Mouse (Mus musculus): ENCODE data around the gene Sprr2a3. TPM values are rescaled to one million over a fixed set of nuclear protein-coding genes. Genes with fewer than 3 reads are reported as not detected.
A peak's percentile ranks its signal among the peaks of the same experiment; 100 is the strongest.
"Not testable (repeated sequence)": the region's sequence is repeated elsewhere in the genome, so short reads cannot be mapped to it uniquely, and the experiment has no call there.

Gene Sprr2a3
- polyA plus RNA-seq, 1 experiment from 2014 or later = 82.4 TPM

DNA sequence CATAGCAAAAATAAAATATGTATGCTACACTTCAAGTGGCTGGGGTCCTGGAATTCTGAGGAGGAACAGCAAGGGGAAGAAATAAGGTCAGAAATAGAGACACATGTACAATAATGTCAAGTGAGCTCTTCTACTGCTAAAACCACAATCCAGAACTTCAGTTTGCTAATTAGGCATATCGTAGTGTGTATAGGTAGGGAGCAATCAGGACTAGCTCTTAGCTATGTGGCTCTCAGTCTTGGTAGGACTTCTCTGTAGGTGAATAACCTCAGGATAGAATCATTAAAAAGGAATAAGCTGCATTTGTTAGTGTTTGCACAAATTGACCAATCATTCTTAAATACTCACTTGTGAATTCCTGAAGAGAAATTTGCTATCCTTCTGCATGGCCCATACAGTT lies 11.2 kb upstream of the Sprr2a3 start:
- not testable (repeated sequence) for H3K27ac ChIP-seq; H3K4me3 ChIP-seq (replicated peaks); H3K4me2 ChIP-seq; H3K4me1 ChIP-seq; H3K9me3 ChIP-seq; ATAC-seq (ENCODE audit: insufficient read depth, low FRiP score, low read depth); H3K36me3 ChIP-seq; H3K9ac ChIP-seq; H3K27me3 ChIP-seq (replicated peaks)
- WGBS = no CpG with 5 or more reads among the region's 1 CpGs

DNA sequence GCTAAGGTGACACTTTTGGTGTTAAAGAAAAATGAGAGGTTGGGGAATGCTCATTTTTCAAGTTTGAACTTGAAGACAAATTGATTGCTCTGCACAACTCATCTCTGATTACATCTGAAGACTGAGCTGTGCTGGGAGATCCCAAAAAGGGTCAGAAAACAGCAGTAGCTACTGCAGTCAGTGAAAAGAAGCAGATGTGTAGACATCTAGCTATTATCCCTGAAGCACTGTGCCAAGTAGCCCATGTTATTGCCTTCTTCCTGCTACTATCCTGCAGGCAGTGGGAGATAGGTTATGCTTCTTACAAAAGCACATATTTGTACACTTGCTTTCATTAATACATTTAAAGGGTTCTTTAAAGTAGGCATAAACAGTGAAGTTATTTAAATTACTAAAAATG lies 5.6 kb upstream of the Sprr2a3 start:
- not testable (repeated sequence) for H3K36me3 ChIP-seq; H3K9ac ChIP-seq; H3K27me3 ChIP-seq (replicated peaks); H3K9me3 ChIP-seq; H3K4me2 ChIP-seq; H3K4me3 ChIP-seq (replicated peaks); ATAC-seq (ENCODE audit: insufficient read depth, low FRiP score, low read depth); H3K4me1 ChIP-seq; H3K27ac ChIP-seq

DNA sequence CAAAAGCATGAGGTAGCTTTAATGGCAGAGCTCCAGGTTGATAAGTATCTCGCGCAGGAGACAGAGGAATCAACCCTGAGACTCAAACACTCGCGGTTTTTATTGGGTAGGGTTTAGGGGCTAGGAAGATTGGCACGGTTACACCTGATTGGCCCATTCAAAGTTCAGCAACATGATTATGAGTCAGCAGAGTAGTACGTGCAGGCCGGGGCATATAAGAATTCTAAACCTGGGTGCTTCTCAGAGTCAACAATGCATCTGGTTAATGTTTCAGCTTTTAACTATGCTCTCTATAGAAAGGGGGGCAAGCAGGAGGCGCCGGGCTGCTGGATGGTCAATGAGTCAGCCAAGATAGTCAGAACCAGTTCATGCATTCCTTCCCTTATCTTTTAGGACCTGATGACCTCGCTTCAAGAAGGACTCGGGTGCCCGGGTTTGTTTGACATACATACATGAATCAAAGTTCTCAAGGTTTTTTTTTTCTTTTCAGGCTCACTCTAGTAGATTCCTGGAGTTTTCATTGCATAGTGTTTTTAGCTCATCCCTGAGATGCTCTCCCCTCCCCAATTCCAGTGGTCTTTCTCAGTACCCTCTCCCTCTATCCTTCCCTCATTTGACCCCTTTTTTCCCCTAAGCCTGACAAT lies 4.1 kb upstream of the Sprr2a3 start:
- H3K27me3 ChIP-seq (replicated peaks); H3K9me3 ChIP-seq; H3K4me2 ChIP-seq; H3K4me3 ChIP-seq (replicated peaks); H3K27ac ChIP-seq; H3K4me1 ChIP-seq; H3K36me3 ChIP-seq; H3K9ac ChIP-seq: not testable (repeated sequence)
- ATAC-seq (ENCODE audit: insufficient read depth, low FRiP score, low read depth) = peak; percentile 78
- WGBS = 13% methylated on average over 5 of the region's 12 CpGs

DNA sequence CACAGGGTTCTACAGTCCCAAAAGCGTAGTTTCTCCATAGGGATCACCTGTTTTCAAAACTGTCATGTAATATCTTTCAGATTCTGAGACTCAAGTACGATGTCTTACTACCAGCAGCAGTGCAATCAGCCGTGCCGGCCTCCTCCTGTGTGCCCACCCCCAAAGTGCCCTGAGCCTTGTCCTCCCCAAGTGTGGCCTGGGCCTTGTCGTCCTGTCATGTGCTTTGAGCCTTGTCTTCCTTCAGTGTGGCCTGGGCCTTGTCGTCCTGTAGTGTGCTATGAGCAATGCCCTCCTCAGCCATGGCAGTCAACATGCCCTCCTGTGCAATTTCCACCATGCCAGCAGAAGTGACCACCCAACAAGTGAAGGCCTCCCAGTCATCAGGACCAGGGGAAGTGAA lies 3.3 kb downstream of the Sprr2a3 start:
- not testable (repeated sequence) for H3K27ac ChIP-seq; H3K36me3 ChIP-seq; ATAC-seq (ENCODE audit: insufficient read depth, low FRiP score, low read depth); H3K4me1 ChIP-seq; H3K27me3 ChIP-seq (replicated peaks); H3K4me3 ChIP-seq (replicated peaks); H3K4me2 ChIP-seq; H3K9ac ChIP-seq; H3K9me3 ChIP-seq
- 68% methylated on average over 4 of the region's 6 CpGs for WGBS

DNA sequence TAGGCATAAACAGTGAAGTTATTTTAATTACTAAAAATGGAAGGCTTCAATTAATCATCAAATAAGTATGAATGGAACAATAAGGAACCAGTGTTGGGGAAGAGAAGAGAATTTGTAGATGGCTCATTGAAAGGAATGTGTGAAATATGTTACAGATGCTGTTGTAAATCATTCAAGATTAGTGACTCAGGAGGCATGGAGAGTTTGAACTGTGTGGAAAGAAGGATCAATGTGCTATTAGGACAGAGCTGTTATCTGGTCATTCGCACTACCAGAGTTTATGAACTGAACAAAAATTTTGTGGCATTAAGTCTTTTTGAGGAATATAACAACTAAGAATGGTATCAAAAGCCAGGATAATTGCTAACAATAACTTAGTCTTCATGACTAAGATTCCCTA lies 22.2 kb downstream of the Sprr2a3 start:
- no peak for ATAC-seq (ENCODE audit: insufficient read depth, low FRiP score, low read depth)
- no peaks in the 10 kb centered on the region for H3K4me1 ChIP-seq
- no peak overlapping the region for H3K4me2 ChIP-seq

DNA sequence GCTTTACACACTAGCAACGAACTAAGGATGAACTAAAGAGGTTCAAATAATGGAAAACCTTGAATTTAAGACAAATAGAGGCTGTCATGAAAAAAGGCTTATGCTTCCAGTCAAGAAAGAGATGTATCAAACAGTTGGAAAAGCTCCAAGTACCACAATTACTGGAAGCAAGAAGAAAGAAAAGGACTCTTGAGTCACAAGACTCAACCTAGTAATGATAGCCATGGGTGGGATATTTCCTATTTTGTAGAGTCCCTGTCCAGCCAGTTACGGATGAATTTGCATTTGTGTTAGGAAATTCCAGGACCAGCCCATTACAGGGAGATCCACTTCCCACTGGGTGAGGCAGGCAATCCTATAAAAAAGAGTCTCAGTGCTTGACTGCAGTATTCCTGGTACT lies 31.1 kb downstream of the Sprr2a3 start, which contains the start of gene Sprr2b:
Sprr2b (plus strand) TSS at position 301 of the 400 bp plus-strand sequence.
- H3K4me2 ChIP-seq = no peak within 1 kb of the TSS
- H3K4me3 ChIP-seq (replicated peaks) = no peak within 1 kb of the TSS
- H3K9ac ChIP-seq = no peak within 1 kb of the TSS
- WGBS = 64% methylated on average over 2 of the region's 2 CpGs
- H3K27me3 ChIP-seq (replicated peaks) = no peaks in the 10 kb centered on the region
- H3K36me3 ChIP-seq = no peaks in the 10 kb centered on the region
- H3K27ac ChIP-seq = no peak within 1 kb of the TSS
- ATAC-seq (ENCODE audit: insufficient read depth, low FRiP score, low read depth) = no peak
- H3K9me3 ChIP-seq = no peaks in the 10 kb centered on the region
- H3K4me1 ChIP-seq = no peaks in the 10 kb centered on the region

More for the DNA sequence above, 22.2 kb downstream of the Sprr2a3 start:
- Histone ChIP-seq H3K9me3 (no peaks in the 10 kb centered on the region), H3K4me3 (replicated peaks) (no peak overlapping the region), H3K36me3 (no peaks in the 10 kb centered on the region), H3K27me3 (replicated peaks) (no peaks in the 10 kb centered on the region), H3K27ac (no peak overlapping the region), H3K9ac (no peak overlapping the region)
- 59% methylated on average over 1 of the region's 1 CpGs for WGBS

DNA sequence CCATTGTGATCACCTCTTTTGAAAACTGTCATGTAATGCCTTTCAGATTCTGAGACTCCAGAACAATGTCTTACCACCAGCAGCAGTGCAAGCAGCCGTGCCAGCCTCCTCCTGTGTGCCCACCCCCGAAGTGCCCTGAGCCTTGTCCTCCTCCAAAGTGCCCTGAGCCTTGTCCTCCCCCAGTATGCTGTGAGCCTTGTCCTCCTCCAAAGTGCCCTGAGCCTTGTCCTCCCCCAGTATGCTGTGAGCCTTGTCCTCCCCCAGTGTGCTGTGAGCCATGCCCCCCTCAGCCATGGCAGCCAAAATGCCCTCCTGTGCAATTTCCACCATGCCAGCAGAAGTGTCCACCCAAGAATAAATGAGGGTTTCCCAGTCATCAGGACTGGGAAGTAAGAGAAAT lies 32.2 kb downstream of the Sprr2a3 start:
- Histone ChIP-seq H3K4me2 (no peak overlapping the region), H3K9ac (no peak overlapping the region), H3K4me3 (replicated peaks) (no peak overlapping the region), H3K27ac (no peak overlapping the region), H3K27me3 (replicated peaks) (no peaks in the 10 kb centered on the region), H3K36me3 (no peaks in the 10 kb centered on the region), H3K4me1 (no peaks in the 10 kb centered on the region), H3K9me3 (no peaks in the 10 kb centered on the region)
- 83% methylated on average over 2 of the region's 2 CpGs for WGBS
- ATAC-seq (ENCODE audit: insufficient read depth, low FRiP score, low read depth) = no peak

DNA sequence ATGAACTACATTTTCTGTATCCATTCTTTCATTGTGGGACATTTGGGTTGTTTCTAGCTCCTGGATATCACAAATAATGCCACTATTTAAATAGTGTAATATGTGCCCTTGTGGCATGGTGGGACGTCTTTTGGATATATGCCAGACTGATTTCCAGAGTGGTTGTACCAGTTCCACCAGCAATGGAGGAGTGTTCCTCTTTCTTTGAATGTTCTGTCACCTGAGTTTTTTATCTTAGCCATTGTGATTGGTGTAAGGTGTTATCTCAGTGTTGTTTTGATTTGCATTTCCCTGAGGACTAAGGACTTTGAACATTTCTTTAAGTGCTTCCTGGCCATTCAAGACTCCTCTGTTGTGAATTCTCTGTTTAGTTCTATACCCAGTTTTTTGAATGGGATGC lies 51.1 kb downstream of the Sprr2a3 start:
- no peaks in the 10 kb centered on the region for H3K36me3 ChIP-seq
- no peak for ATAC-seq (ENCODE audit: insufficient read depth, low FRiP score, low read depth)
- no peak overlapping the region for H3K4me2 ChIP-seq
- H3K9ac ChIP-seq = no peak overlapping the region
- no peaks in the 10 kb centered on the region for H3K27me3 ChIP-seq (replicated peaks)
- no peaks in the 10 kb centered on the region for H3K9me3 ChIP-seq
- H3K4me1 ChIP-seq = no peaks in the 10 kb centered on the region
- no peak overlapping the region for H3K4me3 ChIP-seq (replicated peaks)
- H3K27ac ChIP-seq = no peak overlapping the region
- 63% methylated on average over 1 of the region's 1 CpGs for WGBS

DNA sequence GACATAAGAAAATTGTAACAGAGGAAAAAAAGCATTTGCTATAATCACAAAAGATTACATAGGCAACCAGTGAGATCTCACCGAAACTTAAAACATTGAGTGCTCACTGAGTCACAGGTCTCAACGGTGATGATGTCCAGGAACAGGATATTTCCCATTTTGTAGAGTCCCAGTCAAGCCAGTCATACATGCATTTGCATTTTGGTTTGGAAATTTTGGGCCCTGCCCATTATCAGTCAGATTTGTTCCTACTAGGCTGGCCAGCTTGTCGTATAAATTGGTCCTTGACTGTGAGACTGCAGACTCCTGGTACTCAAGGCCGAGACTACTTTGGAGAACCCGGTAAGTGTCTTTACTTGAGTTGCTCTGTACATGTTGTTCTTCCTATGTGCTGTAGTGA lies 53.6 kb downstream of the Sprr2a3 start, which contains the start of gene Sprr2d:
Sprr2d (plus strand) TSS at position 301 of the 400 bp plus-strand sequence.
- ATAC-seq (ENCODE audit: insufficient read depth, low FRiP score, low read depth) = no peak
- 89% methylated on average over 5 of the region's 5 CpGs for WGBS
- Histone ChIP-seq H3K36me3 (no peaks in the 10 kb centered on the region), H3K9ac (no peak within 1 kb of the TSS), H3K4me3 (replicated peaks) (no peak within 1 kb of the TSS), H3K4me2 (no peak within 1 kb of the TSS), H3K27ac (no peak within 1 kb of the TSS), H3K27me3 (replicated peaks) (no peaks in the 10 kb centered on the region), H3K9me3 (no peaks in the 10 kb centered on the region), H3K4me1 (no peaks in the 10 kb centered on the region)

Other genes starting within 250 kb of the Sprr2a3 start
- gene Lor, start 202.3 kb upstream of the Sprr2a3 start, polyA plus RNA-seq (2015; fragmentation: Nextera tagmentation; extraction: Ambion mirVana) = 2.6 and 3.5 TPM in 2 replicates
- gene Prr9, start 161.5 kb upstream of the Sprr2a3 start, polyA plus RNA-seq (2015; fragmentation: Nextera tagmentation; extraction: Ambion mirVana) = not detected in 2 replicates
- not detected in 2 replicates for gene Lelp1, start 142.7 kb upstream of the Sprr2a3 start, polyA plus RNA-seq (2015; fragmentation: Nextera tagmentation; extraction: Ambion mirVana)
- 9.5 and 12.7 TPM in 2 replicates for gene Sprr2a1, start 69.6 kb upstream of the Sprr2a3 start, polyA plus RNA-seq (2015; fragmentation: Nextera tagmentation; extraction: Ambion mirVana)
- gene Sprr2a2, start 69.5 kb upstream of the Sprr2a3 start, polyA plus RNA-seq (2015; fragmentation: Nextera tagmentation; extraction: Ambion mirVana) = 541 and 1,085 TPM in 2 replicates
- 0.23 TPM in 1 of 2 replicates, not detected in the other for gene Sprr2b, start 31.2 kb downstream of the Sprr2a3 start, polyA plus RNA-seq (2015; fragmentation: Nextera tagmentation; extraction: Ambion mirVana)
- 0.68 TPM in 1 of 2 replicates, not detected in the other for gene Sprr2d, start 53.7 kb downstream of the Sprr2a3 start, polyA plus RNA-seq (2015; fragmentation: Nextera tagmentation; extraction: Ambion mirVana)
- gene Sprr2e, start 66.7 kb downstream of the Sprr2a3 start, polyA plus RNA-seq (2015; fragmentation: Nextera tagmentation; extraction: Ambion mirVana) = not detected in 2 replicates
- not detected in 2 replicates for gene Sprr2f, start 79.8 kb downstream of the Sprr2a3 start, polyA plus RNA-seq (2015; fragmentation: Nextera tagmentation; extraction: Ambion mirVana)
- gene Sprr2h, start 100.3 kb downstream of the Sprr2a3 start, polyA plus RNA-seq (2015; fragmentation: Nextera tagmentation; extraction: Ambion mirVana) = 0.21 TPM in 1 of 2 replicates, not detected in the other
- gene Sprr2i, start 122.6 kb downstream of the Sprr2a3 start, polyA plus RNA-seq (2015; fragmentation: Nextera tagmentation; extraction: Ambion mirVana) = 0.60 TPM in 1 of 2 replicates, not detected in the other
- 1.2 TPM in 1 of 2 replicates, not detected in the other for gene Sprr2j-ps, start 132.7 kb downstream of the Sprr2a3 start, polyA plus RNA-seq (2015; fragmentation: Nextera tagmentation; extraction: Ambion mirVana)
- 7.3 and 25.4 TPM in 2 replicates for gene Gm9774, start 144.0 kb downstream of the Sprr2a3 start, polyA plus RNA-seq (2015; fragmentation: Nextera tagmentation; extraction: Ambion mirVana)
- 0.73 TPM in 1 of 2 replicates, not detected in the other for gene Sprr2k, start 147.2 kb downstream of the Sprr2a3 start, polyA plus RNA-seq (2015; fragmentation: Nextera tagmentation; extraction: Ambion mirVana)
- gene Sprr1b, start 153.4 kb downstream of the Sprr2a3 start, polyA plus RNA-seq (2015; fragmentation: Nextera tagmentation; extraction: Ambion mirVana) = 1.6 TPM in 1 of 2 replicates, not detected in the other
- 30.3 and 125 TPM in 2 replicates for gene Sprr3, start 173.3 kb downstream of the Sprr2a3 start, polyA plus RNA-seq (2015; fragmentation: Nextera tagmentation; extraction: Ambion mirVana)
- 69.5 and 186 TPM in 2 replicates for gene Sprr1a, start 200.5 kb downstream of the Sprr2a3 start, polyA plus RNA-seq (2015; fragmentation: Nextera tagmentation; extraction: Ambion mirVana)
- gene Sprr4, start 215.1 kb downstream of the Sprr2a3 start, polyA plus RNA-seq (2015; fragmentation: Nextera tagmentation; extraction: Ambion mirVana) = not detected in 2 replicates
- gene 2310046K23Rik, start 249.1 kb downstream of the Sprr2a3 start, polyA plus RNA-seq (2015; fragmentation: Nextera tagmentation; extraction: Ambion mirVana) = not detected in 2 replicates

Measured in stomach, embryonic 15.5 days (tissue).